Mouse (Mus musculus): ENCODE measurements around the gene Psmb11. TPM values are rescaled to one million over a fixed set of nuclear protein-coding genes. Genes with fewer than 3 reads are reported as not detected.

Psmb11 gene
- polyA plus RNA-seq (2015; fragmentation: Nextera tagmentation; extraction: Ambion mirVana), result 82.4 and 117 TPM in 2 replicates

DNA sequence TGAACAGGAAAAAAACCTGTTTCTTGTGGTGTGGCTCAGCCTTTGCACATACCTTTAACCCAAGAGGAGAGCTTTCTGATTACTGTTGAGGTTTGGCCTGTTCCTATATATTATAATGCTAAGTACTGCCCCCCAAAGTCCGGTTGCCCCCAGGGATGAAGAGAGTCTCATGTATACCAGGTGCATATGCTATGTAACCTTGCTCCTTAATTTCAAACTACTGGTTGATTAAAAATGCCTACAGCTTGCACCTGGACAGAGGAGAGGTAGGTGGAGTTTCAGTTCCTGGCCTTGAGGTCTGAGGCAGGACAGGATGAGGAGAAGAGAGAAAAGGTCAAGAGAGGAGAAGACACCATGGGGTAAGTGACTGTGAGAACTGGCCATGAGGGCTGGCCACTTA, at the start of gene Psmb11:
Gene Psmb11, plus strand, starts transcription at position 301 of the 400 bp plus-strand sequence.
- no peak for DNase-seq (ENCODE audit: low spot score)

GRCm38 (mm10) chr14:54572122-54572521, 49.1 kb upstream of the Psmb11 start:
- no peak for DNase-seq (ENCODE audit: low spot score)

DNA sequence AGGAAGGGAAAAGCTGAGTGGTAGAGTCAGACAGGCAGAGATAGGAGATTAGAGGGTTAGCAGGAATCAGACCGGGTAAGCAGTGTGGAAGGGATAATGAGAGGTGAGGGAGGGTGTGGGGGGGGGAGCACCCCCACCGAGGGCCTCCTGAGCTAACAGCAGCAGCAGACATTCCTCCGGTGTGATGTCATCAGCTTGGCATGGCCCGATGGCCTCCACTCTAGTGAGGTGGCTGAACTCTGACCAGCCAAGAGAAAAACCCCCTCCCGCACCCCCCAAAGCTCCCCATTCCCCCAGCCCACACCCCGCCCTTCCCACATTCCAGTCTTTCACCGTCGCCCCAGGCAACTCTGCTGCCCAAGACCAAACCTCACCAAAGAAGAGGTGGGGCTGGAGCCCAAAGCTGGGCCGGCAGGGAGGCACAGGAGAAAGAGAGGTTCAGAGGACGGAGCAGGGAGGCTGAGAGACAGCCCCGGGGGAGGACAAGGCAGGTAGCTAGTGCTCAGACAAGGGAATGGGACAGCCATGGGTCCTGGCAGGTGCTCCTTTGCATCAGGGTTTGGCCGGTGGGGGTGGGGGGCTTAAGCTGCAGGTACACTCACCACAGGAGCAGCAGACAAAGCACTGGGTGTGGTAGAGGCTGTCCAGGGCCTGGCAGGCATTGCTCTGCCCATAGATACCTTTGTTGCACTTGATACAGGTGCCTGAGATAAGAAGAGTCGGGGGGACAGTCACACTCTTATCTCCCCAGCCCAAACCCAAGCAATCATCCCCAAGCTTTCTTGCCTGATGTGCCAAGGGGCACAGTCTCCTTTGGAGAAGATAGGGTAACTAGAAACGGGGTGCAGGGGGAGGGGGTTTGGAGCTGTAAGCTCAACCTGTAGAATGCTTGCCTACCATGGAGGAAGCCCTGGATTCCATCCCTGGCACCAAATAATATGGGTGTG, 48.2 kb upstream of the Psmb11 start:
- no peak for DNase-seq (ENCODE audit: low spot score)

GRCm38 (mm10) chr14:54574253-54574652, 47.0 kb upstream of the Psmb11 start:
- DNase-seq (ENCODE audit: low spot score), result no peak

DNA sequence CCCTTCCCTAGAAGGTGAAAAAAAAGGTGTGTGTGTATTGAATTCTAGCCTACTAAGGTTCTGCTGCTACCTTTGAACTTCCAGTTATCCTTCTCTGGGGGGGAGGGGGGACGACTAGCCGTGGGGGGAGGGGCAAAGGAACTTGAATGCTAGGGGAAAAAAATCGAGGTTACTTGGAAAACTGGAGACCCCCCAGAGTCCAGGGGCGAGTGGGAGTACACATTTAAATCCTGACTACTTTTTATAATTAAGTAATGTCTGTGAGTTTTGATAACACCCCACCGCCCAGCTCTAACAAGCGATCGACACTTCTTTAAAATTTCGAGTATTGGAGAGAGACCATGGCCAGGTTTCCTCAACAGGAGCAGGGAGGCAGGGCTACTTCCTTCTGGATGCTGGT, 46.2 kb upstream of the Psmb11 start:
- DNase-seq (ENCODE audit: low spot score), result no peak

- peak; percentile 30 for DNase-seq (ENCODE audit: low spot score)
These were observed 45.6 kb upstream of the Psmb11 start for GRCm38 (mm10) chr14:54575631-54576030.

DNA sequence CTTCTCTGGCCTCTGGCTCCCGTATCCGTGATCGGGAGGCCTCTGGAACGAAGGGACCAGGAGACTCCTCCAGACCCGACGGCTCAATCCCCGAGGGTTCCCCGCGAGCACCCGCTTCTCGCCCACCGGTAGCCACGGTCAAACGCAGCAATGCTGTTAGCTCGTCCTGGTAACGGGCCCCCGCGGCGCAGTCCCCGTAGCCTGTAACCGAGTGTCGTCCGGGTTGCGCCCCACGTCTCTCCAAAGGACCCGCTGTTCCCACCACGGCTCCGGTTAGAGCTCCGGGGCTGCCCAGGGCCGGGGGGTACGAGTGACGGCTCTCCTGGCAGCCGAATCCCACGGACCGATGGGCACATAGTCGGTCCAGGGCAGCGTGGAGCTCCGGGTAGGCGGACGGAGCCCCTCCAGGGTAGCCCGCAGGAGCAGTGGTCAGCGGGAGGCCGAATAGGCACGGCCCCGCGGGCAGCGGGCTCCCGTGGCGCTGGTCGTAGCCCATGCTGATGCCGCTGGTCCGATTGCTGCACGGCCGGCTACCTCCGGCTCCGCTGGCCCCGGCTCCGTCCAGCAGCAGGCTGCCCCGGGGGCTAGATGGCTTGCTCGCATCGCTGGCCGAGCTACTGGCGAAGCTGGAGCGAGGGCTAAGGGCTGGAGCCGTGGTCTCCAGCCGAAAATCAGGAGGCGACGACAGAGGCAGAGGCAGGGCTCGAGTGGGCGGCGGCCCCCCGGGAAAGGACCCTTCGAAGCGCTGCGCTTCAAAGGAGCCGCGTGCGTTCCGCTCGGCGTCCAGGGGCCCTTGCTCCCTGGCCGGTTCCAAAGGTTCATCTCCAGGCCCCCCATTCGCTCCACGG, 44.8 kb upstream of the Psmb11 start:
- DNase-seq (ENCODE audit: low spot score), result peak; percentile 14

GRCm38 (mm10) chr14:54577089-54577982, 43.9 kb upstream of the Psmb11 start, which contains the start of gene Ajuba:
Gene Ajuba (minus strand): TSS chr14:54577558.
- DNase-seq (ENCODE audit: low spot score), result peak; percentile 46

- DNase-seq (ENCODE audit: low spot score), result peak; percentile 73
These were observed 43.2 kb upstream of the Psmb11 start for GRCm38 (mm10) chr14:54578063-54578462.

DNA sequence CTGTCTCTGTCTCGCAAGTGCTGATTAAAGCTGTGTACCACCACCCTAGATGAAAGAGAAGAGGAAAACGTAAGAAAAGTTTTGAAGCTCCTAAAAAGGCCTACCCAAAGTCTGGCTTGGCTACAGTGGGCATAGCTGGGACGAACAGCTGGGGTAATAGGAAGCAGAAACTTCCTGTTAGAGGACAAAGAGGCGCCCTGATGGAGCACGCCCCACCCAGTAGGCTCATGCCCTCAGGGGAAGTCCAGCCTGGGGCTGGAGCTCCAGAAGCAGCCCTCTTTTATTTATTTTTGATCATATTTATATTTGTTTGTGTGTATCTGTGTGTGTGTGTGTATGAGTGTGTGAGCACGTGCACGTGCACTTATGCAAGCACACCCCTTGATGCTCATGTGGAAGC, 41.6 kb upstream of the Psmb11 start:
- no peak for DNase-seq (ENCODE audit: low spot score)

GRCm38 (mm10) chr14:54582536-54582935, 38.7 kb upstream of the Psmb11 start:
- DNase-seq (ENCODE audit: low spot score), result no peak

GRCm38 (mm10) chr14:54583681-54584338, 37.4 kb upstream of the Psmb11 start:
- DNase-seq (ENCODE audit: low spot score), result peak; percentile 58

DNA sequence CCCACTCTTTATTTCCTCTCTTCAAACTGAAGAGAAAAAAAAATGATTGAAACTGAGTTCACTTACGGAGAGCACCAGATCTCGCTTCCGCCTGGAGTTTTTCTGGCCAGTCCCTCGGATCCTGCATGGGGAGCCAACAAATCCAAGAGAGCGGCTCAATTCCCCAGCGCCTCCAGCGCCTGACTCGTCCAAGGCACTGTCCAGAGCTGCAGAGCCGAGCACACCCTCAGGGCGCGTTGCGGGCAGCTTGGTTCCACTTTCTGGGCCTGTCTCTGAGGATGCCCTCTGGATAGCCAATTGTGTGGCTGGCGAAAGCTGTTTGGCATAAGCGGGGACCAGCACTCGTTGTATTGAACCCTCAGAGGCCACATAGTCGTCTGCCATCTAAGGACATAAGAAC, 30.2 kb upstream of the Psmb11 start:
- DNase-seq (ENCODE audit: low spot score), result no peak

DNA sequence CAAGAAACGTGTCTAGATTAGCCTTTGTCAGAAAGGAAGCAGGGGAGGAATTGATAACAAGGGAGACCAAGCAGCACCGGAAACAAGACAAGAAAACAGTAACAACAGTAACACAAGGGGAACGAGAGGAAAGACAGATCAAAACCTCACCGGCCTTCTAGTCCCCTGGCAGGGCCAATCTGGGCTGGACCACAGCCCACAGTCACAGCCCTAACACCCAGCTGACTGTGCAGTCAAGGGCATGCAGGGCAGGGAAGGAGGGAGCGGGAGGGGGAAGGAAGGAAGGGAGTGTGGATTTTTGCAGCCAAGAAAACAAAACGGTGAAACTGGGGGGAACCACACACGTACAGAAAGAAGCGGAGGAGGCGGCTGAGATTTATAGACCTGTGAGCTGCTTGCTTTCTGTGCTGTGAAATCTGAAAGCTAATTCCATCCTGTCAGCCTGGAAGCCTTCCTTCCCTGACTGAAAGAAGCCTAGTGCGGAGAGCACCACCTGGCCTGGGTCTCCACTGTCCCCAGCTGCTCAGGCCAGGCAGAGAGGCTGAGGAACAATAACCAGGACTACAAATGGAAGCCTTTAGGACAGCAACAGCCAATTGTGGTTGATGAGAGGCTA, 28.8 kb upstream of the Psmb11 start:
- no peak for DNase-seq (ENCODE audit: low spot score)

DNA sequence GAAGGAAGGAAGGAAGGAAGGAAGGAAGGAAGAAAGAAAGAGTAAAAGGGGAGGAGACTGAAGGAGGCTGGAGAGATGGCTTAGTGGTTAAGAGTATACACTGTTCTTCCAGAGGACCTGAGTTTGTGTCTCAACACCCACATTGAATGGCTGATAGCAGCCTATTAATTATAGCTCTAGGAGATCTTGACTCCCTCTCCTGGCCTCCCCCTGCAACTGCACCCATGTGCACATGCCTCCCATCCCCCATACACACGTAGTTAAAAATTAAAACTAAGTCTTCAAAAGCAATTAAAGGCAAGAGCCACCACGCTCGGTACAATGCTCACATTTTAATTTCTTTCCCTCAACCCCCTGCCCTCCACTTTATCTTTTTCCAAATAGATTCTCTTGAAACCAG, 27.2 kb upstream of the Psmb11 start:
- DNase-seq (ENCODE audit: low spot score), result no peak

- no peak for DNase-seq (ENCODE audit: low spot score)
These were observed 26.4 kb upstream of the Psmb11 start for GRCm38 (mm10) chr14:54594631-54595414.

DNA sequence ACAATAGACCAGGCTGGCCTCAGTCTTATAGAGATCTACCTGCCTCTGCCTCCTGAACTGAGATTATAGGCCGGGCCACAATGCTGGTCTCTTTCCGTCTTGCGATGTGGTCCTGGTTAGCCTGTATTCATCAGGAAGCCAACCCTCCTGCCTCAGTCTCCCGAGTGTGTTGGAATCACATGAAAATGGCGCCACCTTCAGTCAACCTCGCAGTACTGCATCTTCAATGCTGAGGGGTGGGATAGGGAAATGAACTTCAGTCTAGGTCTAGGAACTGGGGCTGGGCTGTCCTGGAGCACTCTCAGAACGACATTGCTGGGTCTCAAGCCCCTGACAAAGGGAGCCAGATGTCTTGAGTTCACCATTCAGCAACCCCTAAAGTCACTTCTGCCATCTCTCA, 24.1 kb upstream of the Psmb11 start:
- peak; percentile 43 for DNase-seq (ENCODE audit: low spot score)

GRCm38 (mm10) chr14:54601601-54602000, 19.6 kb upstream of the Psmb11 start:
- no peak for DNase-seq (ENCODE audit: low spot score)

- no peak for DNase-seq (ENCODE audit: low spot score)
These were observed 18.6 kb upstream of the Psmb11 start for GRCm38 (mm10) chr14:54602613-54603012.
